Mouse (Mus musculus) kidney, postnatal 10 days (tissue): ENCODE measurements around the gene Fhad1.

ENCODE experiments used
- DNase-seq: peaks from one replicate; pipeline ENCODE4 v3.0.0; 2021; ENCODE audit warnings: mixed read lengths

The Fhad1 gene

GRCm38 (mm10) chr4:141976163-141976562 is 38.7 kb downstream of the Fhad1 start:
- DNase-seq = peak; percentile 68

- no peak for DNase-seq
Observed at GRCm38 (mm10) chr4:141964575-141964974, 50.3 kb downstream of the Fhad1 start.

- no peak for DNase-seq
Observed at GRCm38 (mm10) chr4:141963907-141964306, 51.0 kb downstream of the Fhad1 start.

- peak; percentile 80 for DNase-seq
Observed at GRCm38 (mm10) chr4:141962811-141963685, 51.8 kb downstream of the Fhad1 start.

- DNase-seq = no peak
Observed at GRCm38 (mm10) chr4:141960037-141960436, 54.8 kb downstream of the Fhad1 start.

- DNase-seq = no peak
Observed at GRCm38 (mm10) chr4:141959615-141960014, 55.3 kb downstream of the Fhad1 start.

- DNase-seq = peak; percentile 44
Observed at GRCm38 (mm10) chr4:141958614-141959375, 56.1 kb downstream of the Fhad1 start.

- peak; percentile 93 for DNase-seq
Observed at GRCm38 (mm10) chr4:141958188-141958587, 56.7 kb downstream of the Fhad1 start.

GRCm38 (mm10) chr4:141957740-141958139 is 57.1 kb downstream of the Fhad1 start:
- peak; percentile 53 for DNase-seq

- DNase-seq = no peak
Observed at GRCm38 (mm10) chr4:141956931-141957330, 58.0 kb downstream of the Fhad1 start.

GRCm38 (mm10) chr4:141954770-141955720 is 59.8 kb downstream of the Fhad1 start:
- DNase-seq = no peak

GRCm38 (mm10) chr4:141953859-141954258 is 61.0 kb downstream of the Fhad1 start:
- peak; percentile 56 for DNase-seq

GRCm38 (mm10) chr4:141953291-141953690 is 61.6 kb downstream of the Fhad1 start:
- no peak for DNase-seq

- no peak for DNase-seq
Observed at GRCm38 (mm10) chr4:141952824-141953223, 62.1 kb downstream of the Fhad1 start.

- peak; percentile 44 for DNase-seq
Observed at GRCm38 (mm10) chr4:141952114-141952513, 62.8 kb downstream of the Fhad1 start.

- peak; percentile 51 for DNase-seq
Observed at GRCm38 (mm10) chr4:141949436-141949835, 65.4 kb downstream of the Fhad1 start.

GRCm38 (mm10) chr4:141948822-141949221 is 66.1 kb downstream of the Fhad1 start:
- no peak for DNase-seq

GRCm38 (mm10) chr4:141942403-141942802 is 72.5 kb downstream of the Fhad1 start:
- DNase-seq = no peak

- no peak for DNase-seq
Observed at GRCm38 (mm10) chr4:141941289-141941688, 73.6 kb downstream of the Fhad1 start.

GRCm38 (mm10) chr4:141938535-141938934 is 76.3 kb downstream of the Fhad1 start:
- no peak for DNase-seq

GRCm38 (mm10) chr4:141932785-141933574 is 81.9 kb downstream of the Fhad1 start:
- no peak for DNase-seq

- no peak for DNase-seq
Observed at GRCm38 (mm10) chr4:141931526-141931925, 83.4 kb downstream of the Fhad1 start.
